Mouse (Mus musculus) liver, adult 2 months (tissue): ENCODE data around the gene Epb41l3.

Experiments used
- CTCF ChIP-seq: fragments of 200-500 bp; IDR thresholded peaks from 2 replicates; pipeline ENCODE4 v1.5.1; 2011; ENCODE audit warnings: low read depth, low read length, control low read depth
- POLR2A ChIP-seq: fragments of 200-500 bp; IDR thresholded peaks from 2 replicates; pipeline ENCODE4 v1.6.1; 2011; ENCODE audit warnings: low read length, control low read depth; ENCODE audit not compliant: insufficient read depth; ENCODE audit errors: extremely low read depth

DNA sequence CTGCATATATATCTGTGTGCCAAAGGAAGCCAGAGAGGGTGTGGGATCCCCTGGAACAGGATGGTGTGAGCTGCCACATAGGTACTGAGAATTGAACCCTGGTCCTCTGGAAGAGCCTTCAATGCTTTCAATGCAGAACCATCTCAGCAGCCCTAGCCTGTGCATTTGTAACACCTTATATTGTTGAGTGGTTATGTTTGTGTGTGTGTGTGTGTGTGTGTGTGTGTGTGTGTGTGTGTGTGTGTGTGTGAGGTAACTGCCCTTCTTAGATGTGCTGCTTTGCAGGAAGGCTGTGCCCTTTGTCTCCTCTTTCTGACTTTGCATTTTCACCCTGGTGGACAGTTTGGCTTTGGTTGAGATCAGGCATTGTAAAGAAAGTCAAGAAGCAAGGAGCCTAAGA, 87.2 kb downstream of the Epb41l3 start:
- TF ChIP-seq CTCF, result no peak
- no peak for TF ChIP-seq POLR2A
